In genomic region chr16:17753001-17753400, GRCm38 (mm10) we compare ENCODE assay signal across 13 mouse cellular contexts. TPM values are rescaled to one million over a fixed set of nuclear protein-coding genes. Genes with fewer than 3 reads are reported as not detected.
DNase-seq lines count a peak whose midpoint lies in the region; ATAC-seq lines count a peak whose summit lies in the region.
"Had no signal": no experiment of that assay in that cellular context is flagged by ENCODE, and none has a peak within 500 bp of the region (broad histone marks: within the 10 kb centered on the region; RNA-seq: fewer than 3 reads in every experiment).

No protein-coding gene starts in this region.

- H3K36me3 ChIP-seq in kidney, embryonic 16.5 days (ENCODE audit: insufficient read depth, low read length) = no peaks in the 10 kb centered on the region
- H3K36me3 ChIP-seq: midbrain, embryonic 15.5 days; neural tube, embryonic 13.5 days had no signal

- H3K27ac ChIP-seq in kidney, embryonic 16.5 days (ENCODE audit: low read length) = no peak overlapping the region
- H3K27ac ChIP-seq: left cerebral cortex, adult 2 months; midbrain, embryonic 15.5 days; neural tube, embryonic 13.5 days had no signal

- no peak overlapping the region for H3K9ac ChIP-seq in kidney, embryonic 16.5 days (replicated peaks; ENCODE audit: low read length)
- H3K9ac ChIP-seq: midbrain, embryonic 15.5 days; neural tube, embryonic 13.5 days had no signal

- no peaks in the 10 kb centered on the region for H3K27me3 ChIP-seq in kidney, embryonic 16.5 days (ENCODE audit: insufficient read depth, low read length)
- H3K27me3 ChIP-seq: midbrain, embryonic 15.5 days had no signal

- no peak overlapping the region for H3K4me3 ChIP-seq in kidney, embryonic 16.5 days (ENCODE audit: low read length)
- H3K4me3 ChIP-seq: left cerebral cortex, adult 2 months; midbrain, embryonic 15.5 days; neural tube, embryonic 13.5 days had no signal

- ATAC-seq in kidney, embryonic 16.5 days (ENCODE audit: low FRiP score, low TSS enrichment) = no peak
- ATAC-seq: activated CD4-positive, CD25-positive, alpha-beta regulatory T cell, adult 4 months; forebrain, embryonic 16.5 days; midbrain, embryonic 15.5 days had no signal

- 30% methylated on average over 3 of the region's 3 CpGs for WGBS in kidney, embryonic 16.5 days

- no peaks in the 10 kb centered on the region for H3K9me3 ChIP-seq in kidney, embryonic 16.5 days (ENCODE audit: low read length)
- H3K9me3 ChIP-seq: midbrain, embryonic 15.5 days; neural tube, embryonic 13.5 days had no signal

- peak; percentile 30 for DNase-seq in adrenal gland, postnatal 10 days
- DNase-seq in adrenal gland, adult 2 months = no peak
- peak; percentile 55 for DNase-seq in kidney, postnatal 10 days
- DNase-seq in urinary bladder, postnatal 14 days (ENCODE audit: low spot score) = peak; percentile 72
- DNase-seq in urinary bladder, adult 2 months (ENCODE audit: low spot score) = no peak
- peak; percentile 27 to 41 for DNase-seq in urinary bladder, postnatal 36 days (ENCODE audit: low spot score in 2 of 2)
- no peak for DNase-seq in gastrocnemius, postnatal 10 days

- H3K4me2 ChIP-seq in kidney, embryonic 16.5 days (replicated peaks; ENCODE audit: low read depth, low read length) = no peak overlapping the region
- H3K4me2 ChIP-seq: midbrain, embryonic 15.5 days; neural tube, embryonic 13.5 days had no signal

- H3K4me1 ChIP-seq in kidney, embryonic 16.5 days (ENCODE audit: insufficient read depth, low read length) = no peaks in the 10 kb centered on the region
- H3K4me1 ChIP-seq: midbrain, embryonic 15.5 days; neural tube, embryonic 13.5 days had no signal

RNA-seq across cellular contexts. Expression of gene Klhl22, which starts 6.4 kb away (rescaled TPM):
- total RNA-seq in adrenal gland, postnatal 10 days (2021) = 10 to 100 TPM; 30.6 to 47.9 TPM
- total RNA-seq in adrenal gland, adult 2 months (2021) = 10 to 100 TPM; 45.5 to 49.8 TPM
- 55.3 and 68.2 TPM in 2 replicates for polyA plus RNA-seq in adrenal gland, adult 2 months (2012; rRNA removed)
- 69.8 and 72.0 TPM in 2 replicates for polyA plus RNA-seq in kidney, embryonic 16.5 days (2015; fragmentation: Nextera tagmentation; extraction: Ambion mirVana)
- polyA plus RNA-seq in urinary bladder, adult 2 months (2012; rRNA removed) = 38.8 and 40.9 TPM in 2 replicates
- 10 to 100 TPM; 22.5 to 28.3 TPM for total RNA-seq in gastrocnemius, postnatal 10 days (2021)

RNA-seq across cellular contexts. Expression of gene Med15, which starts 20.3 kb away (rescaled TPM):
- 10 to 100 TPM; 42.7 to 55.3 TPM for total RNA-seq in adrenal gland, postnatal 10 days (2021)
- 10 to 100 TPM; 53.9 to 65.4 TPM for total RNA-seq in adrenal gland, adult 2 months (2021)
- 138 and 157 TPM in 2 replicates for polyA plus RNA-seq in adrenal gland, adult 2 months (2012; rRNA removed)
- polyA plus RNA-seq in kidney, embryonic 16.5 days (2015; fragmentation: Nextera tagmentation; extraction: Ambion mirVana) = 44.1 and 56.1 TPM in 2 replicates
- 36.5 and 56.4 TPM in 2 replicates for polyA plus RNA-seq in urinary bladder, adult 2 months (2012; rRNA removed)
- total RNA-seq in gastrocnemius, postnatal 10 days (2021) = 10 to 100 TPM; 24.5 to 34.9 TPM

RNA-seq across cellular contexts. Expression of gene Scarf2, which starts 44.1 kb away (rescaled TPM):
- total RNA-seq in adrenal gland, postnatal 10 days (2021) = 10 to 100 TPM; 15.0 to 16.7 TPM
- 10 to 100 TPM in 1 of 2 experiments, 1 to 10 TPM in 1; 8.4 to 15.9 TPM for total RNA-seq in adrenal gland, adult 2 months (2021)
- polyA plus RNA-seq in adrenal gland, adult 2 months (2012; rRNA removed) = 61.7 and 75.1 TPM in 2 replicates
- polyA plus RNA-seq in kidney, embryonic 16.5 days (2015; fragmentation: Nextera tagmentation; extraction: Ambion mirVana) = 8.1 and 8.9 TPM in 2 replicates
- 36.0 and 45.5 TPM in 2 replicates for polyA plus RNA-seq in urinary bladder, adult 2 months (2012; rRNA removed)
- total RNA-seq in gastrocnemius, postnatal 10 days (2021) = 10 to 100 TPM; 17.3 to 25.4 TPM
- polyA plus RNA-seq: activated CD4-positive, CD25-positive, alpha-beta regulatory T cell, adult 4 months had no signal

Comparison
In these comparisons a context has a peak if more than half of its experiments do, and no peak if none do; other contexts are left out.
1. DNase-seq: peak in adrenal gland, postnatal 10 days (single experiment), kidney, postnatal 10 days (single experiment), urinary bladder, postnatal 14 days (single experiment) and urinary bladder, postnatal 36 days (2 of 2); none in adrenal gland, adult 2 months (single experiment), urinary bladder, adult 2 months (single experiment) and gastrocnemius, postnatal 10 days (single experiment).